ENCODE assay signal across 8 mouse cellular contexts in the genomic region with DNA sequence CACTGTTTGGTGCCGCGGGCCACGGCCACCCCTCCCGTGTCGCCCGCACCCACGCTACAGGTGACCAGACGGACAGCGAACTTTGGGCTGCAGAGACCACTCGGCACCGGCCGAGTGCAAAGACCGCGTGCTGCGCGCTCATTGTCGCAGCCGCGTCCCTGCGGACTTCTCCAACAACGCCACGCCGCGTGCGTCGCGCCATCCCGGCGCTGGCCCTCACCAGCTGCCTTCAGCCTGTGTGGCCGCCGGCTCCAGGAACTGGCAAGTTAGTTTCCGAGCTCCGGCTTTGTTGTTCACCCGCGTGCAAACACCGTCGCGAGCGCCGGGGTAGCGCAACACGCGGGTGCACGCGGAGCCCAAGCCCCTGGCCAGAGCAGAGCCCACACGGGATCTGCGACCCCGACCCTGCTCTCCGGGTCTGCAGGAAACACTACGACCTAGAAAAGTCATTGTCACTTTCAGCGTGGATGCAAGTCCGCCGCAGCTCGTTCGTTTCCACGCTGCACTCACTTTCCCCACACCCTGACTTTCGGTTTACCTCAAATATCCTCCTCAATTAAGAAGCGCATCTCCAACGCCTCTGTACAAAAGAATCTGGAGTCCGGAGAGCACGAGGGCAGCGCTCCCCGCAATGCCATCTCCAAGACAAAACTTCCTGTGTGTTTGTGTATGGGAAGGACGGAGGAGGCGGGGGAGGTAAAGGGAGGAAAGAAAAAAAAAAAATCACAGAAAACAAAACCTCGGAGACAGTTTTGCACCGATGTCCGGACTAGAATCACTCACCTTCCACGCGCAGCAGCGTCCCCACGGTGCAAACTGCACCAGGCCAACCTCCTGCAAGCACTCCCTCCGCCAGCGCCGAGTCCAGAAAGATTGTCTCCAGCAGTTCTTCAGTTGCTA. TPM values are rescaled to one million over a fixed set of nuclear protein-coding genes. Genes with fewer than 3 reads are reported as not detected.
A peak's percentile ranks its signal among the peaks of the same experiment; 100 is the strongest.
DNase-seq lines count a peak whose midpoint lies in the region; ATAC-seq and TF ChIP-seq lines count a peak whose summit lies in the region.

No protein-coding gene starts in this region.

- peak overlapping the region; percentile 92 for H3K27ac ChIP-seq in ES-Bruce4 (ENCODE audit: insufficient read depth, low read length)
- peak overlapping the region; percentile 100 for H3K27ac ChIP-seq in forebrain, embryonic 10.5 days
- peak overlapping the region; percentile 90 for H3K27ac ChIP-seq in heart, postnatal 0 days (ENCODE audit: low read depth)

- H3K9ac ChIP-seq in ES-Bruce4 (ENCODE audit: low read depth, poor library complexity, severe bottlenecking): peak overlapping the region; percentile 98
- H3K9ac ChIP-seq in heart, postnatal 0 days (replicated peaks; ENCODE audit: low read depth, low read length): peak overlapping the region; percentile 92

- TF ChIP-seq POLR2A in ES-Bruce4 (IDR thresholded peaks at IDR 0.05; ENCODE audit: insufficient read depth, low read length): peak; percentile 65
- TF ChIP-seq POLR2A in brain, embryonic 14.5 days (IDR thresholded peaks at IDR 0.05; ENCODE audit: borderline replicate concordance, extremely low read depth, insufficient read depth, insufficient read length, poor library complexity, severe bottlenecking): peak; percentile 6; the same call in 1 of the 2 replicates

- H3K9me3 ChIP-seq in ES-Bruce4 (replicated peaks; ENCODE audit: control insufficient read depth, insufficient read depth, low read length, poor library complexity, severe bottlenecking): no peaks in the 10 kb centered on the region
- H3K9me3 ChIP-seq in forebrain, embryonic 10.5 days: no peaks in the 10 kb centered on the region
- H3K9me3 ChIP-seq in heart, postnatal 0 days (replicated peaks; ENCODE audit: control insufficient read depth, low read length): no peaks in the 10 kb centered on the region

- WGBS in forebrain, embryonic 10.5 days: under 1% methylated on average over 75 of the region's 75 CpGs
- WGBS in heart, postnatal 0 days: under 1% methylated on average over 72 of the region's 75 CpGs

- H3K4me1 ChIP-seq in ES-Bruce4 (ENCODE audit: control insufficient read depth, insufficient read depth, low read length): no peaks in the 10 kb centered on the region
- H3K4me1 ChIP-seq in forebrain, embryonic 10.5 days: peaks cover 36% of the 10 kb centered on the region
- H3K4me1 ChIP-seq in heart, postnatal 0 days (ENCODE audit: control insufficient read depth, insufficient read depth): peaks cover 6% of the 10 kb centered on the region; the same call in 1 of the 2 replicates

- H3K4me3 ChIP-seq in ES-Bruce4 (ENCODE audit: low read depth, low read length): peak overlapping the region; percentile 88
- H3K4me3 ChIP-seq in forebrain, embryonic 10.5 days: peak overlapping the region; percentile 92
- peak overlapping the region; percentile 90 for H3K4me3 ChIP-seq in heart, postnatal 0 days (ENCODE audit: low read depth, low read length)

- peak; percentile 14 for ATAC-seq in heart, postnatal 0 days (ENCODE audit: insufficient read depth, low read depth)

- H3K4me2 ChIP-seq in heart, postnatal 0 days (ENCODE audit: low read depth, low read length): peak overlapping the region; percentile 99

- peak; percentile 77 for DNase-seq in brain, embryonic 14.5 days (ENCODE audit: low read depth)
- peak; percentile 67 for DNase-seq in forebrain, embryonic 10.5 days (ENCODE audit: extremely low spot score, low spot score)
- DNase-seq in heart, postnatal 0 days (ENCODE audit: low spot score): no peak
- DNase-seq in layer of hippocampus, postnatal 10 days (ENCODE audit: low spot score in 2 of 2): peak; percentile 34 to 46
- peak; percentile 32 for DNase-seq in lung, postnatal 14 days
- peak; percentile 74 for DNase-seq in retina, postnatal 1 day
- DNase-seq in thymus, postnatal 4 days: peak; percentile 67

- no peak for TF ChIP-seq CTCF in ES-Bruce4 (IDR thresholded peaks at IDR 0.05; ENCODE audit: low read depth, low read length)
- TF ChIP-seq CTCF in brain, embryonic 14.5 days (IDR thresholded peaks at IDR 0.05; ENCODE audit: borderline replicate concordance, extremely low read depth, insufficient read depth, insufficient read length): no peak
- no peak for TF ChIP-seq CTCF in heart, postnatal 0 days (IDR thresholded peaks at IDR 0.05; ENCODE audit: low read depth)

- no peak for TF ChIP-seq EP300 in ES-Bruce4 (IDR thresholded peaks at IDR 0.05; ENCODE audit: insufficient read depth, low read depth, low read length)
- no peak for TF ChIP-seq EP300 in heart, postnatal 0 days (IDR thresholded peaks at IDR 0.05; ENCODE audit: low read depth)

- peaks cover 33% of the 10 kb centered on the region for H3K36me3 ChIP-seq in ES-Bruce4 (ENCODE audit: control insufficient read depth, insufficient read depth, low read length, poor library complexity, severe bottlenecking)
- peaks cover 23% of the 10 kb centered on the region for H3K36me3 ChIP-seq in forebrain, embryonic 10.5 days (replicated peaks)
- H3K36me3 ChIP-seq in heart, postnatal 0 days (replicated peaks; ENCODE audit: control insufficient read depth, insufficient read depth, low read length): no peaks in the 10 kb centered on the region

- H3K27me3 ChIP-seq in ES-Bruce4 (ENCODE audit: control insufficient read depth, insufficient read depth, low read length, poor library complexity, severe bottlenecking): no peaks in the 10 kb centered on the region
- no peaks in the 10 kb centered on the region for H3K27me3 ChIP-seq in forebrain, embryonic 10.5 days (ENCODE audit: poor library complexity, severe bottlenecking)
- H3K27me3 ChIP-seq in heart, postnatal 0 days (ENCODE audit: control insufficient read depth, insufficient read depth, low read length): no peaks in the 10 kb centered on the region

RNA-seq across cellular contexts. Expression of a gene that starts 0.5 kb away (rescaled TPM):
- 406 and 461 TPM in 2 replicates for polyA plus RNA-seq in ES-Bruce4 (2011; ENCODE audit: insufficient read depth, insufficient read length, low read depth, missing spikeins)
- 37.6 and 43.8 TPM in 2 replicates for polyA plus RNA-seq in brain, embryonic 14.5 days (2012; rRNA removed)
- polyA plus RNA-seq in forebrain, embryonic 10.5 days (2016; fragmentation: Nextera tagmentation; extraction: Ambion mirVana): 333 and 368 TPM in 2 replicates
- 9.4 and 24.7 TPM in 2 replicates for total RNA-seq in heart, postnatal 0 days (2014; rRNA removed; ENCODE audit: low replicate concordance)
- polyA plus RNA-seq in heart, postnatal 0 days (2015; fragmentation: Nextera tagmentation; extraction: Ambion mirVana): 19.4 and 20.5 TPM in 2 replicates
- total RNA-seq in layer of hippocampus, postnatal 10 days (2021): 10 to 100 TPM in 1 of 2 experiments, 1 to 10 TPM in 1; 9.3 to 10.5 TPM

RNA-seq across cellular contexts. Expression of a gene that starts 49.7 kb away (rescaled TPM):
- 44.0 and 44.6 TPM in 2 replicates for polyA plus RNA-seq in ES-Bruce4 (2011; ENCODE audit: insufficient read depth, insufficient read length, low read depth, missing spikeins)
- polyA plus RNA-seq in brain, embryonic 14.5 days (2012; rRNA removed): 24.6 and 26.0 TPM in 2 replicates
- 18.9 and 21.3 TPM in 2 replicates for polyA plus RNA-seq in forebrain, embryonic 10.5 days (2016; fragmentation: Nextera tagmentation; extraction: Ambion mirVana)
- 5.8 and 7.6 TPM in 2 replicates for total RNA-seq in heart, postnatal 0 days (2014; rRNA removed; ENCODE audit: low replicate concordance)
- 5.7 and 6.2 TPM in 2 replicates for polyA plus RNA-seq in heart, postnatal 0 days (2015; fragmentation: Nextera tagmentation; extraction: Ambion mirVana)
- total RNA-seq in layer of hippocampus, postnatal 10 days (2021): 1 to 10 TPM; 9.5 to 9.9 TPM
